Mouse (Mus musculus) spleen, postnatal 36 days (tissue): ENCODE results near the gene Fchsd2.

ENCODE experiments used
- DNase-seq, 2 experiments: peaks; one replicate each; pipeline ENCODE4 v3.0.0; 2022; ENCODE audit warnings: low spot score in 2 of 2, mixed read lengths in 1 of 2

Fchsd2 gene

DNA sequence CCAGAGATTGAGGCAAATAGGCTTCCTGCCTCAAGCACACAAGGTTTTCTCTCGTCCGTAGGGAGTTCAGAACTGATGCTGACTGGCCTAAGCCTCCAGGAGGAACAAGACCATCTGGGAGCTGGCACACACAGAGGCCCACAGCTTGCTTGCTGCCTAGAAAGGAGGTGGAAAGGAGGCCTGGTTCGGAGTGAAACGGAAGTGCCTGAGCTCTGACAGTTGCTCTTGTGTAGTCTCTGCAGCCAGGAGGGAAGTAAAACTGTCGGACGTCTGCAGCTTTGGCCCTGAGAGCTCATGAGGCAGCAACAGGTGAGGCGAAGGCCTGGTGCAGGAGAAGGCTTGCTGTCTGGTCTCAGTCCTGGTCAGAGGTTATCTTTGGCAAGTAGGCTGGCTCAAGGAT lies at the start of gene Fchsd2:
Fchsd2 (plus strand) TSS at position 246 of the 400 bp plus-strand sequence.
- peak; percentile 78 to 80 for DNase-seq

DNA sequence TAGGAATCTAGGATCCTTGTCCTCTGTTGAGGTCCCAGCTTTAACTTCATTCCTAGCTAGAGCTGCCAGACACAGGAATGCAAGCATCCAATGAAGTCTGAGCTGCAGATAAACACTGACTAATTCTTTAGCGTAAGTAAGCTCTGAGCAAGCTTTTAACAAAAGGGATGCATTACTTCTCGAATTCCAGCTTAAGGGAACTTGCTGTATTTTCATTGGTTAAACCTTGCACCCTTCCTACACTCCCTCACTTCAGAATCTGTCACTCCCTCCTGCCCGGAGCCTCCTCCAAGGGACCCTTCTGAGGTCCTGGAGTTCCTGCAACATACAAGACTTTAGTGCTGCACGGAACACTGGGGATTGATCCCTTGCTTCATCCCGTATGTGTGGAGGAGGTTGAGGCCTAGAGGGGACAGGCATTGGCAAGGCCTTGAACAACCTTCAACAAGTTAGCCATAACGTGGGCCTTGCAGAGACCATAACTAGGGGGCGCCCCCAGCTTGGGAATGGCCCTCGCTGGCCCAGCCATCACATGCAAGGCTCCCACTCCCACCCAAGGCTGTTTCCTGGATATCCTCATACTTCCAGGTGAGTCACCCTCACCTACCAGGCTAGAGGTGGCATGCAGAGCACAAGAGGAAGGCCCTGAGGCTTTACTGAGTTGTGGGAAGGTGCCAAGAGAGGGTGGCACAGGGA lies 48.7 kb upstream of the Fchsd2 start:
- DNase-seq = no peak

DNA sequence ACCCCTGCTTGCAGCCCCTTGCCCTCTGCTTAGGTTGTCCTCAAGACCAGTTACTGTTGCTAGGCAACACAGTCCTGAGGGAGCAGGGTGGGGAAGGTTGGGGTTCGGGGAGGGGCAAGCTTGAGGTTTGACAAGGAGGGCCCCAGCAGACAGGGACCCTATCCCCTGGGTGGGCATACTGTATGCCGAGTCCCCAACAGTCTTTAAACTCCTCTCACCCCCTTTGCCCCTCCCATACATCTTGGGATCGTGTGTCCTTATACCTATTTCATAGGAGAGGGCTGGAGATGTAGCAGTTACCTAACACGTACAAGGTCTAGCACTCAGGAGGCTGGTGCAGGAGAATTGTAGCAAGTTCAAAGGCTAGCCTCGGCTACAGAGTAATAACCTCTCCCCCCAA lies 44.4 kb upstream of the Fchsd2 start:
- DNase-seq = no peak

DNA sequence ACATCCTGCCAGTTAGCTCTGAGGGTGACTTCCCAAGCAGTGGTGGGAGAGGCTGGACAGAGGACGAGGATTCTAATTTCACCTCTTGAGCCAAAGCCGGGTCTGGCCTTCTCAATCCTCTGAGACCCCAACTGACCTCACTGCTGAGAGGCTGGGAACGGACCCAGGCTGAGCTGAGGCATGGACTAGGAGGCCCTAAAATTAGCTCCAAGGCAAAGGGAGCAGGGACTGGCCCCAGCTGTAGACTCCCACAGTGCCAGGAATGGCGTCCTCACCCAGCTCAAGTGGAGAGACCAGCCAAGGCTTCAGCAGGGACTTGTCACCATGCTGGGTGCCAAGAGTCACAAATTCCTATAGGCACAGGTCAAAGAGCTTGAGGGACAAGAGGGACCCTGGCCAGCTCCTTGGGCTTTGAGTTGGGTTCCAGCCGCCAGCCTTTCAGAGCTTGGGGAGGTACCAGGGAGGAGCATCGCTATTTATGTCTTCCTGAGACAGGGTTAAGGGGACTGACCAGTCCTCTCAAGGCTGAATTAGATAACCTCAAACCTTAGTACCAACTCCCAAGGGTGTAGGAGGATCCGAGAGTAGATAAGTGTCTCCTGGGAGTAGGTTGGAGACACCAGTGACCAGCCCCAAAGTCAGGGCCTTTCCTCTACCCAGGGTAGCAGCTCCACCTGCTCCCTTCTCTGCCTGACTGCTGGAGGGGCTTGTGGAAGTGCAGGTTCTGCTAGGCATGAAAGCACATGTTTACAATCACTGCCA lies 43.2 kb upstream of the Fchsd2 start:
- no peak for DNase-seq

DNA sequence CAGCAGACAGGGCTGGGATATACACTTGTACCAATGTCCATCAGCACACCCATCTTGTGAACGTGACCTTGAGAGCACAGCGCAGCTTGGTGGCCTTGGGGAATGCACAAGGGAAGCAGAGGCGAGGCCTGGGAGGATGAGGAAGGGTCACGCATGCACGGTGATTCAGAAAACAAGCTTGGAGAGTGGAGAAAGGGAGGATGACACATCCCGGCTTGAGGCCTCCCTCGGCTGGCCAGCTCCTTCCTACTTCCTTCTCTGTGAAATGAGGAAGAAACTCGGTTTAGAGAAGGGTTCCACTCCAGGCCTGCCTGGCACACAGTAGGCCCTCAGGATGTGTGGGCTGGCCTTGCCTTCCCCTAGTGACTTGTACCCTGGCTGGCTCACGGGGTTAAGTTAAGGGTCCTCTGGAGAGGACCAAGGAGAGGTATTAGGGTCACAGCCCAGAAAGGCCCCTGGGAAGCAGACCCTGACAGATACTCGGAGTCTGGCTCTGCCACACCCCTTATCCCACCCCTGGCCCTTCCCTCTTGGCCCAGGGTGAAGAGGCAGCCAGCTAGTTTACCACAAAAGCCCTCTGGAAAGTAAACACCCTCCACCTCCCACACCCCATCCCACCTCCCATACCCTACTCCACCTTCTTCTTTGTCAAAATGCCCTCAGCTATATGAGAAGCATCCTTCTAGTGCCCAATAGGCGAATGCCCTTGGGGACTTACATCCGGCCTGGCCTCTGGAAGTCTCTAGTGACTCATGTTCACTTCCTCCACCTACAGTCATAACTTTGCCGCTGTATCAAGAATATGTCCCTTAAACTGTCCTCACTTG lies 41.7 kb upstream of the Fchsd2 start:
- DNase-seq = no peak

DNA sequence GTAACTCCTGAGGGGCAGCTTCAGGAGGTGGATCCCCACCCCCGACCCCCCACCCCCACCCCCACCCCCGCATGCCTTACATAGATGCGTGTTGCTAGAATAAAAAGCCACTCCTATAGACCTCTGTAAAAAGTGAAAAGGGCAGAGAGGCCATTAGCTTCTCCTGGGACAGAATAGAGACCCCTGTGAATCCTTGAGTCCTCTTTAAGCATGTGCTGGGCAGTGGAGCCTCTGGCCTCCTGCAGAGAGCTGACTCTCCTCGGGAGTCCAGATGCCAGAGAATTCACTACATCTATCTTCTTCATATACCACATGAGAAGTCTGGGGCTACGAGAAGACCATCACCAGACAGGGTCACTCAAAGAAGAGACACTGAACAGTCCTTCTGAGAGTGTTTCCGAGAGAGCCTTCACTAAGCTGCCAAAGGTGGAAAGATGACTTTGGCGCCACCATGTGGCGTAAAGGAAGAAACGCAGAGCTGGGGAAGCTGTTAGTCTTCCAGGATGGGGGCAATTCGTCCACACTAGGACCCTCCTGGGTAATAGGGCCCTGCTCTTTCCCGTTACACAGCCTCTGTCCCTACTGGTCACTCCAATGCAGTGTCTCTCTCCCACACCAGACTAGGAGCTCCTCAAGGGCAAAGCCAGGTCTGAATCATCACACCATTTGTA lies 41.0 kb upstream of the Fchsd2 start:
- peak; percentile 43 to 57 for DNase-seq

DNA sequence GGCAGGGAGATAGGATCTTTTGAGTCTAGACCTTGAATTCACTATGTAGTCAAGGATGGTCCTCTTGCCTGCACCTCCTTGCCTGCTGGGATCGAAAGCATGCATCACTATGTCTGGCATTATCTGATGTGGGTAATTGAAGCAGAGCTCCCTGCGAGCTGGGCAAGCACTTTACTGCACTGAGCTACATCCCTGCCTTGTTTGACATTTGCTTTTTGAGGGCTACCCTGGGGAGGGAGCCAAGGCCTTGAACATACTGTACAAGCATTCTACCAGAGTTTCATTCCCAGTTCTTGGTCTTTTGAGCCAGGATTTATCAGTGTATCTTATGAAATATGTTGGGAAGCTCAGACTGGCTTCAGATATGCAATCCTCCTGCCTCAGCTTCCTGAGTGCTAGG lies 39.5 kb upstream of the Fchsd2 start:
- DNase-seq = no peak

DNA sequence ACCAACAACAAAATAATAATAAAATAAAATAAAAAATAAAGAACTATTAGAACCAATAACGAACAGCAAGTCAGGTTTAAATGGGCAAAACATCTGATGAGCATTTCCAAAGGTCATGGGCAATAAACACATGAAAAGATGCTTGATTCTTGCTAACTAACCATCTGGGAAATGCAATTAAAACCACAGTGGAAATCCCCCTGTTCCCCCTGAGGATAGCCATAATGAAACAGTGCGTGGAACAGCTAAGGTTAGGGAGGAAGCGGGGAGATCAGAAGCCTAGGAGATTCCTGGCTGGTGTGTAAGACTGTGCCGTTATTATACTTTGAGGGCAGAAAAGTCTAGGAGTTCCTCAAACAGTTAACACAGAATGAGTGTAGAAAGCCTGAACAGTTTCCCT lies 35.4 kb upstream of the Fchsd2 start:
- DNase-seq = no peak

DNA sequence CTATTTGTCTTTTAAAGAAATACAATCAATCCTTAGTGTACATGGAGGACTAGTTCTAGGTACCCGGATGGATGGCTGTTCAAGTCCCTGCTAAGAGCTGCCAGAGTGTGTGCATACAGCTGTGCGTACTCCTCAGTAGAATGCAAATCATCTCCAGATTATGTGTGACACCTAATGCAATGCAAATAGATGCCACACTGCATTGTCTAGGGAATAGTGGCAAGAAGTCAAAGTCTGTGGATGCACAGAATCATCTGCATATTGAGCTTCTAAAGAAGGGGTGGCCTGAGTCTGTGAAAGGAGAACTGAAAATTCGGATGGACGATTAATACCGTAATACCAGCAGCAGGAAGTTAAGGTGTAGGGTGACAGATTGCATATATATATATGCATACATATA lies 33.5 kb upstream of the Fchsd2 start:
- DNase-seq = peak; percentile 56 to 66

DNA sequence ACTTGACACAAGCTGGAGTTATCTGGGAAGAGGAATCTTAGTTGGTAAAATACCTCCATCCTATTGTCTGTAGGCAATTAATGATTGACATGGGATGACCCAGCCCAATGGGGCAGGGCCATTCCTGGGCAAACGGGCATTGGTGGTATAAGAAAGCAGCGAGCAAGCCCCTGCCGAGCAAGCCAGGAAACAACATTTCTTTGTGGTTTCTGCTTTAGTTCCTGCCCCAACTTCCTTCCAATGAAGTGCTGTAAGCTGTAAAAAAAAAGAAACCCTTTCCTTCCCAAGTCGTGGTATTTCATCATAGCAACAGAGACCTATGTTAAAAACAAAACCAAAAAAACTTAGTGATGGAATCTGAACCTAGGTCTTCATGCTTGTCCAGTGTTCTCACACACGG lies 32.2 kb upstream of the Fchsd2 start:
- DNase-seq = peak; percentile 75 to 78

DNA sequence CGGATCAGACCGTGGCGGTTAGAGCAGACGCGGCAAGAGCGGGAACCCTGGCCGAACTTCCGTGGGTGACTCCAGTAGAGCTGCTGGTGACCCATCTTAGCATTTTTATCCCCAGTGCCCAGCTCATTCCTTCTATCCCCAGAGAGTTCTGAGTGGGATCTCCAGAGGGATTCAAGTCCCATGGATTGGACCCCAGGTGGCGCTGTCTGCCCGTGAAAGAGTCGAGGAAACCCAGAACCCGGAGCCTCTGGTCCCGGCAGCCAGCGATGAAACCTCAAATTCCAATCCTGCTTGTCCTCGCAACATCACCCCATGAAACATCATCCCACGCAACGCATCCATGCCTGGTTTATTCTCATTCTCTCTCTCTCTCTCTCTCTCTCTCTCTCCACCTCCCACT lies 31.3 kb upstream of the Fchsd2 start:
- peak; percentile 63 to 76 for DNase-seq

DNA sequence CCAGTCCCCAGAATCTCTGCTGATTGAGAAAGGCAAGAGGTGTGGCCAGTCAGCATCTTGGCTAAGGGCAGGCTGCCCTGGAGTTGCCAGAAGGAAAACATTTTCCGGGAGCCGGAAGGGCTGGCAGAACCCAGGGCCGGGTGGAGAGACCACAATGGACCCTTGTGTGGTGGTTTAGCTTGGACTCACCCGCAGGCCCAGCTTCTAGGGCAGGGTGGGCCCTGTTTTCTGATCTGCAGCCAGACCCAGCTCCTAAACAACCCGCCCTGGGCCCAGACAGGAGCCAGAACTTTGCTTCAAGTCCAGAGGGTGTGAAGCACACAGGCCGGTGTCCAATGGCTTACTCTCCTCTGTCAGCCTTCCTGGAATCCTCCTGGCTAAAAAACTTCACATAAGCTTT lies 30.4 kb upstream of the Fchsd2 start:
- no peak for DNase-seq

DNA sequence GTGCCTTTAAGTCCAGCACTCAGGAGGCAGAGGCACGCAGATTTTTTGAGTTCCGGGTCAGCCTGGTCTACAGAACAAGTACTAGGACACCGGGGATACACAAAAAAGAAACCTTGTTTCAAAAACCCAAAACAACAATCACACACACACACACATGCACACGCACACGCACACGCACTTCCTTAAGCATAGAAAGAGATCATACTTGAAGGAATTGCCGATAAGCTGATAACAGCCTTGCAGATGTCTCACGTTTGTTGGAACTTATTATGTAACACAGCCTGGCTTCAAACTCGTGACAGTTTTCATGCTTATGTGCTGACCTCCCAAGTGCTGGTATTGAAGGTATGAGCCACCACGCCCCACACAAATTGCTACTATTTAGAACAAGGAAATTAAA lies 29.1 kb upstream of the Fchsd2 start:
- DNase-seq = no peak

DNA sequence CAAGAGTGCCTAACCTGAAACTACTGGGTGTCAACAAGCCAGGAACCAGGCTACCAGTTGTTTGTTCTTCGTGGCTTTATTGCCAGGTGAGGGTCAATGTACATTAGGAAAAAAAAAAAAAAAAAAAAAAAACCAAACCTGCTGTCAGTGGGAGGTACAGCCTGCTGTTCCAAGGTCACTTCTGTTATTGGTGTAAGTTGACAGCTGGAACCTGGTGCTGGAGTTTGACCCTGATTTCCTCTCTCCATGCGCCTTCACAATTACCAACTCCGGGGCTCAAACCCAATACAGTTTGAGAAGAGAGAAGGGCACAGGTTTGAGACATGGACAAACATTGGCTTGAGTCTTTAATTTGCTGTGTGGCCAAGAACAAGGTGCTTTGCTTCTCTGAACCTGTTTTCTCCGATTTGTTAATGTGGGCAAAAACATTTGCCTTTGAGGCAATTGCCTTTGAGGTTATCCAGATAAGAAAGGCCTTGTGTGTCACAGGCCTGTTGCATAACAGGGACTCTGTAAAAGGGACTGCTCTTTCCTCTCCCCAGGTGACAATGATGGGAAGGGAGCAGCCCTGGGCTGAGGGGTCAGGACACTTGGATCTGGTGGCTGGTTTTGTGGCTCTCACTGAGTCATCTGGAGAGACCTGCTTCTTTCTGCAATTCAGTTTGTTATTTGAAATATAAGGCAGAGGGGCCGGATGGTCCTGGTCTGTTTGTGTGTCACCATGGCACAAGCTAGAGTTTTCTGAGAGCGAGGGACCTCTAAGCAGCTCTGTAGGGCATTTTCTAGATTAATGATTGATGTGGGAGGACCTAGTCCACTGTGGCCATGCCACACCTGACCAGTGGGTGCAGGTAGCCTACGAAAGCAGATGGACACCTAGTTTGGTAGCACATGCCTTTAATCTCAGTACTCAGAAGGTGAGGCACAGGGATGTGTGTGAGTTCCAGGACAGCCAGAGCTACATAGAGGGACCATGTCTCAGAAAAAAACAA lies 27.7 kb upstream of the Fchsd2 start:
- DNase-seq = no peak

DNA sequence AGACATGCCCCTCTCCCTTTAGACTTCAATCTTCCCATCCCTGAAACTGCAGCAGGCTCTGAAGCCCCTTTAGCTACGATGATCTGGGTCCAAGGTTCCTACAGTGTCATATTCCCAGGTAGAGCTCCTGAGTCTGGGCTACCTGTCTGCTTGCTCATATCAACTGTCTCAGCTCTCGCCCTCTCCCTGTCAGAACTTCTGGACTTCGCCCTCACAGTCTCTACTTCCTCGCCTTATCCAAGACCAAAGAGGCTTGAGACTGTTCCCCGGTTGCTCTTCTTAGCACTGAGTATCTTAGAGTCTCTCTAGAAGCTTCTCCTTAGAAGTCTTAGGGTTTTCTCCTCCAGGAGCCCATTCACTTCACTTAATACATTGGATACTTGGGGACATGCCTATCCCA lies 26.7 kb upstream of the Fchsd2 start:
- no peak for DNase-seq

DNA sequence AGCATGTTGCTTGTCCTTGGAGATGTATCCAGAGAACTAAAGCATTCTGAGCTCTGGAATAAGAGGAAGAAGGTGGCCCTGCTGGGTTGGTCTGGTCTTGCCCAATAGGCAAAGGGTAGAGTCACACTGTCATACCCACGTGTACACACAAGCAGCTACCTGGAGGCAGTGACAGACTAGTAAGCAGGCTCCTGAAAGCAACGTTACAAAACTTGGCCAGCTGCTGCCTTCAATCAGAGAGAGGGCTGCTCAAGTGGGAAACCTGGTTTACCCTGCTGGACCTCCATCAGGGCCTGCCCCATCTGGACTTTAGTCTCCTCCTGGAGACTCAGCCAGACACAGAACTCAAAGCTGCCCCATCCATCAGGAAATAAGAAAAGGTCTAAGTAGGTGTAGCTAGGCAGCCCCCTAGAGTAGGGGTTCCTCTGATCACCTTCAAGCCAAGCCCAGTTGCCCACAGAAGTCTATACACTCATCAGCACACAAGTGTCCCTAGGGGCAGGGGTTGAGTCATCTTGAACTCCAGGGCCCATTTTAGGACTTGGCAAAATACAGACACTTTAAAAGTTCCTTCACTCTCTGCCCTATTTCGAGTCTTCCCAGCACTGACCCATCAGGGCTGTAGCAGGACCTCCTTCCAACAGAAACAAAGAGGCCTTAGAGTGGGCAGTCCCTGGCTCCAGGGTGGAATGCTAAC lies 25.9 kb upstream of the Fchsd2 start:
- DNase-seq = no peak

DNA sequence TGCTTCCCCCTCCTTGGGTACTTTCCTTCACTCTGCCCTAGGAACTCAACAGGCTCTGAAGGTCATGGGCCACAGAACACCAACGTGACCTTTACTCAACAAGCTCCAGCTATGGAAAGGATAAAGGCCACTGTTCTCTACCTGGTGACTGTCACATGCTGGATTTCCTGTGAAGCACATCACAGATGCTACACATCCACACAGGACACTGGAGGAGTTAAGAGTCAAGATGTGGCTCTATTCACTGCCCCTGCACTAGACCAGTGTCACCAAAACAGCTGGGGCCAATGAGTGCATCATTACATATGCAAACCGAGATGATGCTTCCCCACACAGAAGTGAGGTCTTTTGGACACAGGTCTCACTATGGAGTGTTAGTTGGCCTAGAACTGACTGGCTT lies 25.1 kb upstream of the Fchsd2 start:
- no peak for DNase-seq

DNA sequence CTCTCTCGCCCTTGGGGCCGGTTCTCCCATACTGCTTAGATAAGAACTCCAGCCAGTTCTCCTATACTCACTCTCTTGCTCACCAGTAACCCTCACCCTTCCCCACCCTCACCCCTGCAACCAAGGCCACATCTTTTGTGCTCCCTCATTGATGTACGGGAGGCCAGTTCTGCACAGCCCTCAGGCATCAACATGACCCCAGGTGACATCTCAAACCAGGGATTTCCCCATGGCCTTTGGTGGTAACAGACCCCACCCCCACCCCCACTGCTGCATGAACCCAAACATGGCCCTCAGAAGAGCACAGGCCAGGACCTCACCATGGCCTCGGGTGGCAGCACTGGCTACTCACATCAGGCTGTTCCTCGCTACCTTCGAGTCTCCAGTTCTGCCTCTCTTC lies 23.4 kb upstream of the Fchsd2 start:
- DNase-seq = no peak

DNA sequence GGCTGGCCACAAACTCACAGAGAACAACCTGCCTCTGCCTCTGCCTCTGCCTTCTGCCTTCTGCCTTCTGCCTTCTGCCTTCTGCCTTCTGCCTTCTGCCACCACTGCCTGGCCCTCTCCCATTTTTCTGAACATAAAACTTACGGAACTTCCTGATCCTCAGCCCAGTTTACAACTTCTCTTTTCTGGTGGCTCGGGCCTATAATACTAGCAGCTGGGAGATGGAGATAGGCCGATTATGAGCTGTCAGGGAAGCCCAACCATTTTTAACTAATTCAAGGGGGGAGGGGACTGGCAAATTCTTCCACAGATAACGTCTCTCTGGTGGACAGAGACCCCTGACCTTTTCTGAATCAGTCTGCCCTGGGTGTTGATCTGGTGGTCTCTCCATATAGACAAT lies 22.3 kb upstream of the Fchsd2 start:
- DNase-seq = no peak

DNA sequence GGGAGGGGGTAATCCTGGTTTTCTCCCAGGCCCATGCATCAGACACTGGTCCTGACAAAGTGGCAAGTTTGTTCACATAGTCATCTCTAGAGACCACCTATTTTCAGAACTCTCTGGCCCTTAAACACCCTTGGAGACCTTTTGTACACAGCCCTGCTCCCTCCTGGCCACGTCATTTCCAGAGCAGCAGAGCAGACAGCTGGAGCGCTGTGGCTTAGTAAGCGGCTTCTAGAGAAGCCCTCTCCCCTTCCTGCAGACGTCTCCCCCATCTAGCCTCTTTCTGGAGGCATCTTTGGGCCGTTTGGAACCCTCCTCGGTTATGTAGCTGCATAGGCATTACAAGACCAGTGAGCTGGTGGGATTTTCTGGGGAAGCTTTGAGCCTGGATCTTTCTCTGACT lies 21.6 kb upstream of the Fchsd2 start:
- no peak for DNase-seq
